Mouse (Mus musculus) intestine, postnatal 0 days (tissue): ENCODE data around the gene Cfp. TPM values are rescaled to one million over a fixed set of nuclear protein-coding genes. Genes with fewer than 3 reads are reported as not detected.
A peak's percentile ranks its signal among the peaks of the same experiment; 100 is the strongest.

ENCODE experiments used
- ATAC-seq: fragments of 200-750 bp; cut with Nextera tagmentation; 2 replicates; pipeline ENCODE4 v1.8.0; 2017; ENCODE audit warnings: mild to moderate bottlenecking, moderate TSS enrichment, moderate library complexity
- H3K27ac ChIP-seq: fragments of 300-500 bp; sonication (generic); 2 replicates; pipeline ENCODE4 v1.5.1; 2014; ENCODE audit warnings: mild to moderate bottlenecking, low read depth, low read length, moderate library complexity
- H3K27me3 ChIP-seq: fragments of 300-500 bp; sonication (generic); replicated peaks from 2 replicates; pipeline ENCODE4 v1.6.1; 2014; ENCODE audit warnings: low read length, mixed read lengths; ENCODE audit not compliant: control insufficient read depth, insufficient read depth
- H3K36me3 ChIP-seq: fragments of 300-500 bp; sonication (generic); 2 replicates; pipeline ENCODE4 v1.6.1; 2014; ENCODE audit warnings: mild to moderate bottlenecking, moderate library complexity; ENCODE audit not compliant: control insufficient read depth, insufficient read depth
- H3K4me1 ChIP-seq: fragments of 300-500 bp; sonication (generic); replicated peaks from 2 replicates; pipeline ENCODE4 v1.6.1; 2014; ENCODE audit warnings: antibody characterized with exemption, low read length, mixed read lengths; ENCODE audit not compliant: control insufficient read depth, insufficient read depth
- H3K4me2 ChIP-seq: fragments of 300-500 bp; sonication (generic); replicated peaks from 2 replicates; pipeline ENCODE4 v1.6.1; 2014; ENCODE audit warnings: low read depth, mild to moderate bottlenecking, moderate library complexity
- H3K4me3 ChIP-seq: fragments of 300-500 bp; sonication (generic); 2 replicates; pipeline ENCODE4 v1.5.1; 2014; ENCODE audit warnings: low read depth, low read length
- H3K9ac ChIP-seq: fragments of 300-500 bp; sonication (generic); 2 replicates; pipeline ENCODE4 v1.6.1; 2014; ENCODE audit warnings: mild to moderate bottlenecking, low read depth, low read length
- H3K9me3 ChIP-seq: fragments of 300-500 bp; sonication (generic); 2 replicates; pipeline ENCODE4 v1.6.1; 2016; ENCODE audit warnings: mixed run types; ENCODE audit not compliant: control insufficient read depth
- CTCF ChIP-seq: sonication (generic); IDR thresholded peaks from 2 replicates; pipeline ENCODE4 v1.5.1; 2016; ENCODE audit warnings: low read depth, mild to moderate bottlenecking, control low read depth, antibody characterized with exemption, moderate library complexity
- WGBS: fragments of 180-500 bp; shearing (Covaris S2); extraction: QIAGEN DNeasy Blood & Tissue Kit; methylation state at CpG from one replicate; pipeline ENCODE4 v1.1.7; 2014; 5-methylcytosine and 5-hydroxymethylcytosine counted together
- polyA plus RNA-seq: library from polyadenylated mRNA; unstranded; fragments of >200 nt; fragmentation: Nextera tagmentation; extraction: Ambion mirVana; gene quantifications from 2 replicates; pipeline ENCODE4 v1.2.1, GENCODE M21; 2015

Gene Cfp
- polyA plus RNA-seq: 3.5 and 4.2 TPM in 2 replicates

DNA sequence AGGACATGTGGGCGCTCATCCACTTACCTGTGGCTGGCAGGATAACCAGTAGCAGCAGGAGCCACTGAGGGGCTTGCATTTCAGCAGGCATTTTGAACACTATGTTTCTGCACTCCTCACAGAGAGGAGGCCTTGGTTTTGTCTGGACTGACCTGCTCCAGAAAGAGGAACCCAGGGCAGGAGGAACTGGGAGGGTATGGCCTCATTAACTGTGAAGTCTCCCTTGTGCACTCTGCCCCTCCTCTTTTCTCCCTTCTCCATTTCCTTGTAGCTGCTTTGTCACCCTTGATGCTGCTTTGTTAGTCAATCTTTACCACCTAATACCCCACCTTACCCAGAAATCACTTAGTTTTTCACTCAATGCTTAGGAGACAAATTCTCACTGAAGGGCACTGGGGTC is at the start of gene Cfp:
Gene Cfp (minus strand): TSS at position 192 of the 400 bp plus-strand sequence.
- Histone ChIP-seq H3K9ac (no peak within 1 kb of the TSS), H3K9me3 (no peaks in the 10 kb centered on the region), H3K36me3 (peaks cover 10% of the 10 kb centered on the region; the same call in 1 of the 2 replicates), H3K4me2 (no peak within 1 kb of the TSS), H3K27me3 (no peaks in the 10 kb centered on the region), H3K4me3 (no peak within 1 kb of the TSS), H3K27ac (no peak within 1 kb of the TSS), H3K4me1 (no peaks in the 10 kb centered on the region)
- 80% methylated on average over 1 of the region's 1 CpGs for WGBS
- ATAC-seq: no peak
- TF ChIP-seq CTCF: no peak

DNA sequence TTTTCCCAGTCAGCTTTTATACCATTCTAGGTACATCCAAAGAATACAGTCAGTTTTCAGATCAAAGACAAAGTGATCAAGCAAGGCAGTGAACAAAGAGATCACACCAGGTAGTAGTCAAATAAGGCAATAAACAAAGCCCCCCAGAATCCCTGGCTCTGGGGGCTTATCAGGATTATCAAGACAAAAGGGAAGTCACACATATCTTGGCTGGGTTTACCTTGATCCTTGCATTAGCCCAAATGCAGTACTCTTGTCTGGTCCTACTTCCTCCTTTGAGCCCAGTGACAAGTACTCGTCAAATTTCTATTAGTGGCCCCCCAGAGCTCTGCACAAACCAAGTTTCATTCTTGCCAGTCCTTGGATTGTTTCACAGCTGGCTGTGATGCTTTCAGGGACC is 49.5 kb upstream of the Cfp start:
- Histone ChIP-seq H3K36me3 (no peaks in the 10 kb centered on the region), H3K4me3 (no peak overlapping the region), H3K27me3 (no peaks in the 10 kb centered on the region), H3K9me3 (no peaks in the 10 kb centered on the region), H3K27ac (no peak overlapping the region), H3K9ac (no peak overlapping the region), H3K4me1 (no peaks in the 10 kb centered on the region), H3K4me2 (no peak overlapping the region)
- no peak for TF ChIP-seq CTCF
- no peak for ATAC-seq
- 56% methylated on average over 1 of the region's 1 CpGs for WGBS

DNA sequence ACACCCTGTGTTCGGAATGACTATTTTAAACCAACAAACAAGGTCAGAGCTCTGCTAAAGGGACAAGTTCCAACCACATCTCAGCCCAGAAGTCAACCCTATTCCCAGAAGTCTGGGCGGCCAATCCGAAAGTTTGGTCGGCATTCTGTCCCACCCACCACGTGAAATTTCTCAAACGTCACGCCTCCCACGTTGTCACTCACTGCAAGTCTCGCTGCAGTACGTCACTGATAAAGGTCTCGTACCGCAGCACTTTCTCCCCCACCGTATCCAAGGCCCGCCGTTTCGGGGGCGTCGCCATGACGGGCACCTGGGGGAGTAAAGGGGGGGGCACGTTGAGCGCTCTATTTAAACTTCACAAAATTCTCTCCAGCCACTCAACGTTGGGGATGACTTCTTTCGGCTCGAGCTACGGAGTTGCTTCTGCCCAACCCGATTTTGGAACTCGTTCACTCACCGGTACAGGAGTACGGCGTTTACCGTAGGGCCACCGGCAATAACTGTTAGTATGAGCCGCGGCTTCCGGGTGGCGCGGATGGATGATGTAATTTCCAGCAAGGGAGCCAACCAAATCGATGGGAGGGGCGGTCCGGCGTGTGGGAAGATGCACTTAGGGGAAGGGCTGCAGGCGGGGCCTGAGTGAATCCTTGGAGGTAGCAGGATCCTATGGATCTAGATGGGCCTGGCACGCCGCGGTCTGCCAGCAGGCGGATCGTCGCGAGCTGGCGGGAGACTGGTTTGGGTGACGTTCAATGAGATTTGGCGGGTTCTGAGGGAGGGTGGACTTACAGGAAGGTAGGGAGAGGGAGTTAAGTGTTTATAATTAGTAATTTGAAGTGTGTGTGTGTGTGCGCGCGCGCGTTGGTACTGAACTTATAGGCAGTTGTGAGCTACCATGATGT is 30.4 kb upstream of the Cfp start, which contains the start of gene Uxt:
Gene Uxt (minus strand): TSS at position 541 of the 902 bp plus-strand sequence.
- peak; percentile 57 for TF ChIP-seq CTCF
- Histone ChIP-seq H3K4me3 (peak within 1 kb of the TSS; percentile 53), H3K4me1 (no peaks in the 10 kb centered on the region), H3K27ac (peak within 1 kb of the TSS; percentile 84), H3K9ac (0 out of 2 replicates have a peak within 1 kb of the TSS, but pooled peaks have one; percentile 17), H3K4me2 (peak within 1 kb of the TSS; percentile 49), H3K27me3 (no peaks in the 10 kb centered on the region), H3K36me3 (no peaks in the 10 kb centered on the region), H3K9me3 (no peaks in the 10 kb centered on the region)
- 17% methylated on average over 57 of the region's 57 CpGs for WGBS
- ATAC-seq: peak; percentile 98

DNA sequence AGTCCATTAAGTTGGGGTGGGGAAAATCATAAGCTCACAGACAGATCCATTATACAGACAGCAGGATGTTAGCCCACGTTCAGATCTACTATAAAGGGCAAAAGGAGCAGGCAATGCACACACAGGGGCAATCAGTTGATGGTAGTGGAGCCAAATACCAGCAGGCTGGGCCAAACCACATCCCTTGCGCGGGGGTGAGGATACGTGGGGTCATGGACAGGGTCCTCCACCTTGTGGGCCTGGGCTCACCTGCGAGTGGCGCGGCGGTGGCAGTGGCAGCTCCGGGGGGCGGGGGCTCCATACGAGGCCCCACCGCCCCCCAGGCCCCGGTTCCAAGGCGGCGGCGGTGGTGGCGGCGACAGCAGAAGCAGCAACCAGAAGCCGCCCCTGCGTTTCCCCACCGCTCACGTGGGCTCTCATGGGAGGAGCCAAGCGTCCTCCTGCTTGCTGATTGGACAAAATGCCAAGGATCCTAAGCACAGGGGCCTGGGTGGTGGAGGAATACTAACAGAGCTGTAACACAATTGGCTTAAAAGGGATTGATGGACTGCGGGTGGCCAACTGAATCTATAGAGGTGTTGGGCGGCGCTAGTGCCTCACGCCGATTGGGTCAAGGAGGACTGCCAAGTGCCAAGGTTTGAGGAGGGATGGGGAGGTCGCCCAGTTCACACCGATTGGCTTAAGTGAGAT is 19.0 kb upstream of the Cfp start, which contains the start of gene Elk1:
Gene Elk1 (minus strand): TSS at position 418 of the 690 bp plus-strand sequence.
- Histone ChIP-seq H3K9ac (peak within 1 kb of the TSS; percentile 48), H3K27ac (no peak within 1 kb of the TSS), H3K9me3 (no peaks in the 10 kb centered on the region), H3K4me3 (peak within 1 kb of the TSS; percentile 64), H3K27me3 (no peaks in the 10 kb centered on the region), H3K4me1 (no peaks in the 10 kb centered on the region), H3K36me3 (no peaks in the 10 kb centered on the region), H3K4me2 (peak within 1 kb of the TSS; percentile 62)
- ATAC-seq: peak; percentile 95
- TF ChIP-seq CTCF: no peak
- 19% methylated on average over 27 of the region's 30 CpGs for WGBS

DNA sequence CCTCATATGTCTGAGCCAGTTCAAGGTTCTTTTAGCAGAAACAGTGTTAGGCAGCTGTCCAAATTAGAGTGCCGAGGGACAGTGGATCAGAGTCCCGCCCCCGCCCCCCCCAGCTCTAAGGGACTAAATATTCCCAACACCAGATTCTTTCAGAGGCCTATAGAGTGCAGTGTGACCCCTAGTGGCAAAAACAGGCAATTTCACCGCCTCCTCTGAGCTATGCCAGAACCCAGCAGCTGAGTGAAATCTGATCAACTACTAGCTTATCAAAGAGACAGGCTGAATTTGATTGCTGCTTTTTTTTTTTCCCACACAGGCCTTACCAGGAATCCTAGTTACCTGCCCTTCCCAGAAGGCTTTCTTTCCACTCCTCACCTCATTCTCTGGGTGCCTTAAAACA is 14.7 kb upstream of the Cfp start:
- TF ChIP-seq CTCF: peak; percentile 69
- H3K4me2 ChIP-seq: no peak overlapping the region
- H3K27ac ChIP-seq: no peak overlapping the region
- WGBS: 14% methylated on average over 4 of the region's 4 CpGs
- no peaks in the 10 kb centered on the region for H3K9me3 ChIP-seq
- no peaks in the 10 kb centered on the region for H3K4me1 ChIP-seq
- no peak for ATAC-seq
- no peak overlapping the region for H3K9ac ChIP-seq
- no peaks in the 10 kb centered on the region for H3K36me3 ChIP-seq
- no peak overlapping the region for H3K4me3 ChIP-seq
- H3K27me3 ChIP-seq: no peaks in the 10 kb centered on the region

DNA sequence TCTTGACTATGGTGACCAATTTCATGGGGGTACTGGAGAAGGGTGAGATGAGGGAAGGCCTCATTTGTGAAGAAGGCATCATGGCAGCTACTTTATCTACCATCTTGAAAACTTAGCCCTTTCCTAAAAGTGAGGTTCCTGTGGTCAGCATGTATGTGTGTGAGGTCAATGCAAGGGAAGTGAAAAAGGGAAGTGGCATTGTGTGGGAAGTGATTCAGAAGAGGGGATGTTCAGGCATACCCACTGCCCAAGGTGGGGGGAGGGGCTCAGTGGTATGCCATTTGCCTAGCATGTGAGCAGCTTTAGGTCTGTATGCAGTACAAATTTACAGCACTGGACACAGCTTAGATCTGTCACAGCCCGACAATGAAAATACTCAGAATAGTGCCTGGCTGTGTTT is 608 bp upstream of the Cfp start:
- 77% methylated on average over 1 of the region's 1 CpGs for WGBS
- ATAC-seq: no peak
- Histone ChIP-seq H3K4me2 (no peak overlapping the region), H3K4me1 (no peaks in the 10 kb centered on the region), H3K9me3 (no peaks in the 10 kb centered on the region), H3K36me3 (peaks cover 11% of the 10 kb centered on the region; the same call in 1 of the 2 replicates), H3K4me3 (no peak overlapping the region), H3K27me3 (no peaks in the 10 kb centered on the region), H3K9ac (no peak overlapping the region), H3K27ac (no peak overlapping the region)
- TF ChIP-seq CTCF: no peak
